Mouse (Mus musculus) ES-Bruce4 (cell line): ENCODE results near the gene Ccdc158.

ENCODE experiments used
- CTCF ChIP-seq: IDR thresholded peaks from one replicate; pipeline ENCODE4 v1.8.1; 2011; ENCODE audit warnings: low read depth, low read length
- EP300 ChIP-seq: IDR thresholded peaks from 2 replicates; pipeline ENCODE4 v1.6.1; 2011; ENCODE audit warnings: low read depth, low read length; ENCODE audit not compliant: insufficient read depth
- POLR2A ChIP-seq: IDR thresholded peaks from one replicate; pipeline ENCODE4 v1.8.1; 2011; ENCODE audit warnings: low read length; ENCODE audit not compliant: insufficient read depth

DNA sequence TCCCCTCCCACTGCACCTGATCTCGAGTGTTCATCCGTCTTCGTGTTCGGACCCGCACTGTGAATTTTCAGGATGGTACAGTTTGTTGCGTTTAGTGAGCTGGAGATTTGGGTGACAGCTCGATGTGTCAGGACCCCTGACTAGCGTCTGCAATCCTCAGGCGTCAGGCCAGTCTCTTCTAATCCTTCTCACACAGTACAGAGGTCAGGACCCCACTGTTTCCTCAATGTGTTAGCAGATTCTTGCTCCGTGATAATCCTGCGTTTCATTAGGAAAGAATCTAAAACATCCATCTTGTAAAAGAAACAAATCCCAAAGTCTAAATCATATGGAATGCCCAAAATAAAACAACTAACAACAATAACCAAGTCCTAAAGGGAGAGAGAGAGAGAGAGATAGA is 26.7 kb upstream of the Ccdc158 start:
- no peak for TF ChIP-seq CTCF
- TF ChIP-seq POLR2A: no peak
- no peak for TF ChIP-seq EP300
